Mouse (Mus musculus): ENCODE data around the gene L2hgdh.
"Not testable (repeated sequence)": the region's sequence is repeated elsewhere in the genome, so short reads cannot be mapped to it uniquely, and the experiment has no call there.

L2hgdh gene

GRCm38 (mm10) chr12:69661658-69662057 lies 63.0 kb downstream of the L2hgdh start:
- DNase-seq, result no peak

- DNase-seq, result not testable (repeated sequence)
Observed at GRCm38 (mm10) chr12:69653973-69654372, 70.7 kb downstream of the L2hgdh start.

- DNase-seq, result no peak
Observed at GRCm38 (mm10) chr12:69649511-69649910, 75.2 kb downstream of the L2hgdh start.

GRCm38 (mm10) chr12:69645821-69646616 lies 78.7 kb downstream of the L2hgdh start:
- DNase-seq, result no peak

GRCm38 (mm10) chr12:69644877-69645276 lies 79.8 kb downstream of the L2hgdh start:
- no peak for DNase-seq

- no peak for DNase-seq
Observed at GRCm38 (mm10) chr12:69642877-69643276, 81.8 kb downstream of the L2hgdh start.
